Mouse (Mus musculus): ENCODE results near the gene Camta1.

GRCm38 (mm10) chr4:151717864-151718263, 143.8 kb downstream of the Camta1 start:
- TF ChIP-seq CTCF (IDR thresholded peaks at IDR 0.05; ENCODE audit: low read depth) (peak; percentile 26; the same call in 1 of the 2 replicates), EP300 (IDR thresholded peaks at IDR 0.05; ENCODE audit: low read depth) (no peak)
